Mouse (Mus musculus): ENCODE results near the gene BC029722. TPM values are rescaled to one million over a fixed set of nuclear protein-coding genes. Genes with fewer than 3 reads are reported as not detected.
"Not testable (repeated sequence)": the region's sequence is repeated elsewhere in the genome, so short reads cannot be mapped to it uniquely, and the experiment has no call there.

Gene BC029722
- polyA plus RNA-seq, 1 experiment, result 31.9 TPM

DNA sequence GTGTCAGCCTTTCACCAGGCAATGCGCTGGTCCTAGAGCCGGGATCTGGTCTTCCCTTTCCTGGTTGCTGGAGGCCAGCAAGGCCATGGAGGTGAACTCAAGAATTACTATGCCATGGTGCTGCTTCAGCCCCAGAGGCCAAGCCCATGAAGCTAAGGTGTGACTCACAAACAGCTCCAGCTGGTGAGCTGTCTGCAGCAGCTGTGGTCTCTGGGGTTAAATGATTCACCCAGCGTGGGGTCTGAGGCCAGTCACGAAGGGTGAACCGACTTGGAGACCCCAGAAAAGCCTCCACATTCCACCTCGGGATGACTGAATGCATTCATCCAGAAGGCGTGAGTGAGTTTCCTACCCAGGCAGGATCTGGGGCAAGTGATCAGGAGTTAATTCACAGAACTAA is 30.9 kb upstream of the BC029722 start:
- Histone ChIP-seq H3K4me3 (ENCODE audit: extremely low read depth, insufficient read depth, insufficient read length) (no peak overlapping the region), H3K4me1 (ENCODE audit: control insufficient read depth, insufficient read depth, insufficient read length) (no peaks in the 10 kb centered on the region), H3K27me3 (ENCODE audit: control insufficient read depth, insufficient read depth, low read length) (no peaks in the 10 kb centered on the region), H3K36me3 (ENCODE audit: control insufficient read depth, insufficient read depth, low read length) (peaks cover 29% of the 10 kb centered on the region), H3K27ac (ENCODE audit: insufficient read depth, low read length) (no peak overlapping the region)
- DNase-seq (ENCODE audit: low read depth in 1 of 2, low spot score in 2 of 2), result no peak
- TF ChIP-seq POLR2A (IDR thresholded peaks at IDR 0.05; ENCODE audit: low read depth, low read length), result no peak
- TF ChIP-seq CTCF (IDR thresholded peaks at IDR 0.05; ENCODE audit: extremely low read depth, insufficient read depth, insufficient read length, insufficient replicate concordance), result no peak
- WGBS, result 91% methylated on average over 7 of the region's 7 CpGs

DNA sequence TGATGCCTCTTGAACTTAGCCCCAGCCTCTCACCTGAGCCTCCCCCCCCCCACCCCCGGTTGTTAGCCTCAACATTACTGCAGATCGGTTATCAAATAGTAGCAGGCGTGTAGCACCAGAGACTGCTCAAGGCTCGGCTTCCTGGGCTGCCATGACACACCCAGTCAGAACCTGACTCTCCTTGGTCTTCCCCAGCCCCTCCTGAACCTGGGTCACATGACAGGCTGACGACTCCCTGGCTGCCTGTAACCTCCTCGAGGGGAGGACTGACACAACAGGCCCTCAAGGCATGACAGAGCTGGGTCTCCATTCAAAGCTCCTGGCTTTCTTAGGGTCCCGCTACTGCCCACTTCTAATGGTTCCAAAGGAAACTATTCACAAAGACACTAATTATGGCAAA is 30.2 kb upstream of the BC029722 start:
- no peaks in the 10 kb centered on the region for H3K4me1 ChIP-seq (ENCODE audit: control insufficient read depth, insufficient read depth, insufficient read length)
- TF ChIP-seq CTCF (IDR thresholded peaks at IDR 0.05; ENCODE audit: extremely low read depth, insufficient read depth, insufficient read length, insufficient replicate concordance) (no peak), POLR2A (IDR thresholded peaks at IDR 0.05; ENCODE audit: low read depth, low read length) (no peak)
- H3K27ac ChIP-seq (ENCODE audit: insufficient read depth, low read length), result no peak overlapping the region
- DNase-seq (ENCODE audit: low read depth in 1 of 2, low spot score in 2 of 2), result no peak
- no peaks in the 10 kb centered on the region for H3K27me3 ChIP-seq (ENCODE audit: control insufficient read depth, insufficient read depth, low read length)
- no peak overlapping the region for H3K4me3 ChIP-seq (ENCODE audit: extremely low read depth, insufficient read depth, insufficient read length)
- peaks cover 29% of the 10 kb centered on the region for H3K36me3 ChIP-seq (ENCODE audit: control insufficient read depth, insufficient read depth, low read length)
- WGBS, result 76% methylated on average over 7 of the region's 7 CpGs

DNA sequence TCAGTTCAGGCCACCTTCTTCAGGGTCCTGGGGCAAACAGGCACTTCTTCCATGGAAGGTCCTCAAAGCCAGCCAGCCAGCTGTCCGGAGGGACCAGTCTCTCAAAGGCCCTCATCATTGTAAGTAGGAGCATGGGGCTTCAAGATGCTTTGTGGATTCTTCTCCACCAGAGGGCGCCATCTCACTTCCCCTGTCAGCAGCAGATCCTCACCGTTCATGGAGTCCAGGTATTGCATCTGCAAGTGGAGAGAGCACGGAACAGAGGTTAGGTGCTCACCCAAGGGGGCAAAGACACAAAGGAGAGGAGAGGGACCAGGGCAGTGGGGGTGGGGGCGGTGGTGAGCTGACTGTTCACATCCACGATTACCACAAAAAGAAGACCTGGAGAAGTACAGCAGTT is 29.1 kb upstream of the BC029722 start:
- no peak overlapping the region for H3K27ac ChIP-seq (ENCODE audit: insufficient read depth, low read length)
- no peaks in the 10 kb centered on the region for H3K27me3 ChIP-seq (ENCODE audit: control insufficient read depth, insufficient read depth, low read length)
- peaks cover 28% of the 10 kb centered on the region for H3K36me3 ChIP-seq (ENCODE audit: control insufficient read depth, insufficient read depth, low read length)
- peak; percentile 36 to 63 for DNase-seq (ENCODE audit: low read depth in 1 of 2, low spot score in 2 of 2)
- TF ChIP-seq POLR2A (IDR thresholded peaks at IDR 0.05; ENCODE audit: low read depth, low read length), result no peak
- TF ChIP-seq CTCF (IDR thresholded peaks at IDR 0.05; ENCODE audit: extremely low read depth, insufficient read depth, insufficient read length, insufficient replicate concordance), result peak; percentile 70; the same call in 1 of the 2 replicates
- WGBS, result 39% methylated on average over 6 of the region's 6 CpGs
- H3K4me3 ChIP-seq (ENCODE audit: extremely low read depth, insufficient read depth, insufficient read length), result no peak overlapping the region
- no peaks in the 10 kb centered on the region for H3K4me1 ChIP-seq (ENCODE audit: control insufficient read depth, insufficient read depth, insufficient read length)

DNA sequence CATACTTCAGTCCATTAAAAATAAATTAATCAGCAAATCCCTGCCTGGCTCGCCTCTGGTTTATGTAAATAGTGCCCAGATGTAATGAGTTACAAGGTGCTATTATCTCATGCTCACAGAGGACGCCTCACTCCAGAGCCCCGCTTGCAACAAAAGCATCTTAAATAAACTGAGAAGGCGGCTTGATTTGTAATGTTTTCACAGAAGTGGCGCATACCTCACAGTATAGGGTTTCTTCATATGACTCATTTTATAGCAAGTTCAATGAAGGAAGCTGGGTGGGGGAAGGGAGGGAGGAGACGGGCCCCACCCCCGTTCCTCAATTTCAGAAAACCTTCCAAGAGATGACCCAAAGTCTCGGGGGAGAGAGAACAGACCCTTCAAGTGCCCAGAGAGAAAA is 27.7 kb upstream of the BC029722 start:
- TF ChIP-seq POLR2A (IDR thresholded peaks at IDR 0.05; ENCODE audit: low read depth, low read length) (no peak), CTCF (IDR thresholded peaks at IDR 0.05; ENCODE audit: extremely low read depth, insufficient read depth, insufficient read length, insufficient replicate concordance) (no peak)
- no peak overlapping the region for H3K27ac ChIP-seq (ENCODE audit: insufficient read depth, low read length)
- no peak for DNase-seq (ENCODE audit: low read depth in 1 of 2, low spot score in 2 of 2)
- no peak overlapping the region for H3K4me3 ChIP-seq (ENCODE audit: extremely low read depth, insufficient read depth, insufficient read length)
- no peaks in the 10 kb centered on the region for H3K27me3 ChIP-seq (ENCODE audit: control insufficient read depth, insufficient read depth, low read length)
- WGBS, result 90% methylated on average over 8 of the region's 8 CpGs
- peaks cover 27% of the 10 kb centered on the region for H3K36me3 ChIP-seq (ENCODE audit: control insufficient read depth, insufficient read depth, low read length)
- no peaks in the 10 kb centered on the region for H3K4me1 ChIP-seq (ENCODE audit: control insufficient read depth, insufficient read depth, insufficient read length)

DNA sequence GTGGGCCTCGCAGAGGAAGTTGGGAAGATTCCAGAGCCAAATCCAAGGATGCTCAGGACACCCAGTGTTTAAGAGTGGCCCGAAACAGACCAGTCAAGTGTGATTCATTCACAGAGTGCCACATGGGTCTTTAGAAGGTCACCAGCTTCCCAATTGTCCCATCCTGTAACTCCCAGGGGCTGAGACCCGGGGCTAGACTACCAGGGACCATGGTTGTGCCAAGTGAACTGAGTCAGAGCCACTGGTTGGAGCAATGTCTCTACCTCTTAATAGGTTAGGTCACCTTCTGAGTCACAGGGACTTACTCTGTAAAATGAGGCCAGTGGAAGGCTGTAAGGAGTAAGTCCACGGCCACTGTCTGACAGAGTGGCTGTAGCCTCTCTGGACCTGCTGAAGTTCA is 19.7 kb upstream of the BC029722 start:
- WGBS, result 80% methylated on average over 4 of the region's 4 CpGs
- DNase-seq (ENCODE audit: low read depth in 1 of 2, low spot score in 2 of 2), result no peak
- H3K36me3 ChIP-seq (ENCODE audit: control insufficient read depth, insufficient read depth, low read length), result no peaks in the 10 kb centered on the region

DNA sequence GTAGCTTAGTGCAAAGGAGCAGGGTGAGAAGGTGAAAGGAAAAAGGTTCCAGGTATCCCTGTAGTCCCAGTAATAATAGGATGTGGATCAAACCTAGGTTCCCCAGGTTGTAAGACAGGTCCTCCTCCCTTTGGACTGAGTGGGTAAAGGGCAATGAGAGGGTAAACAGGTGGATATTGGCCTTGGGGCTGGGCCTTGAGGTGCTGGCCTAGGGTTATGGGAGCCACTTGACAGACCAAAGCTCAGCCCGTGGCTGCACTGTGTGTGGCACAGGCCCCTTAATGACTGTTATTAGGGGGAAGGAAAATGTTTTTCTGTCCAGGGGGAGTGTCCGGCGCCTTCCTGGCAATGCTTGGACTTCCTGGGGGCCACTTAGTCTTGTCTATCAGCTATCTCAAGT is 18.7 kb upstream of the BC029722 start:
- 76% methylated on average over 3 of the region's 3 CpGs for WGBS
- no peak for DNase-seq (ENCODE audit: low read depth in 1 of 2, low spot score in 2 of 2)
- no peak overlapping the region for H3K4me3 ChIP-seq (ENCODE audit: extremely low read depth, insufficient read depth, insufficient read length)
- H3K4me1 ChIP-seq (ENCODE audit: control insufficient read depth, insufficient read depth, insufficient read length), result no peaks in the 10 kb centered on the region
- no peak for TF ChIP-seq POLR2A (IDR thresholded peaks at IDR 0.05; ENCODE audit: low read depth, low read length)
- TF ChIP-seq CTCF (IDR thresholded peaks at IDR 0.05; ENCODE audit: extremely low read depth, insufficient read depth, insufficient read length, insufficient replicate concordance), result no peak
- no peaks in the 10 kb centered on the region for H3K36me3 ChIP-seq (ENCODE audit: control insufficient read depth, insufficient read depth, low read length)
- no peaks in the 10 kb centered on the region for H3K27me3 ChIP-seq (ENCODE audit: control insufficient read depth, insufficient read depth, low read length)
- no peak overlapping the region for H3K27ac ChIP-seq (ENCODE audit: insufficient read depth, low read length)

More for the DNA sequence above, 19.7 kb upstream of the BC029722 start:
- H3K27ac ChIP-seq (ENCODE audit: insufficient read depth, low read length), result no peak overlapping the region
- no peak overlapping the region for H3K4me3 ChIP-seq (ENCODE audit: extremely low read depth, insufficient read depth, insufficient read length)
- H3K27me3 ChIP-seq (ENCODE audit: control insufficient read depth, insufficient read depth, low read length), result no peaks in the 10 kb centered on the region
- H3K4me1 ChIP-seq (ENCODE audit: control insufficient read depth, insufficient read depth, insufficient read length), result no peaks in the 10 kb centered on the region
- no peak for TF ChIP-seq CTCF (IDR thresholded peaks at IDR 0.05; ENCODE audit: extremely low read depth, insufficient read depth, insufficient read length, insufficient replicate concordance)
- TF ChIP-seq POLR2A (IDR thresholded peaks at IDR 0.05; ENCODE audit: low read depth, low read length), result no peak

DNA sequence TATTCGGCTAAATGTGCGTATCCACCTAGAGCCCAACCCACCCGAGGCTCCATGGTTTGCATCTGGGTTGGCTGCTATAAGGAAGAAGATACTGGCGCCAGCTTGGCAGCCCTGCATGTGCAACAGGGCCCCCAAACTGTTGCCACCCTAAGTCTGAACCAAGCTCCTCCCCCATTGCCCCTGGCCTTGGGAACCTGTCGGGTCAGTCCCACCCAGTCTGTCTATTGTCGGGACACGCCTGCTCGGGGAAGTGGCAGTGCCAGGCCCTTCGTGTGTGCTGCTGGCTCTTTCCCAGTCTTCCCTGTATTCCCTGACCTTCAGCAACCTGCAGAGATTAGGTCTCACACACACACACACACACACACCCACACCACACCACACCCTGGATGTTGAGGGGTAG is 15.5 kb upstream of the BC029722 start, which contains the start of gene Fam83c:
Gene Fam83c, minus strand, starts transcription at position 123 of the 400 bp plus-strand sequence.
- H3K27me3 ChIP-seq (ENCODE audit: control insufficient read depth, insufficient read depth, low read length), result no peaks in the 10 kb centered on the region
- no peak within 1 kb of the TSS for H3K4me3 ChIP-seq (ENCODE audit: extremely low read depth, insufficient read depth, insufficient read length)
- H3K36me3 ChIP-seq (ENCODE audit: control insufficient read depth, insufficient read depth, low read length), result no peaks in the 10 kb centered on the region
- TF ChIP-seq CTCF (IDR thresholded peaks at IDR 0.05; ENCODE audit: extremely low read depth, insufficient read depth, insufficient read length, insufficient replicate concordance), result no peak
- WGBS, result 77% methylated on average over 9 of the region's 9 CpGs
- H3K27ac ChIP-seq (ENCODE audit: insufficient read depth, low read length), result no peak within 1 kb of the TSS
- no peak for DNase-seq (ENCODE audit: low read depth in 1 of 2, low spot score in 2 of 2)
- H3K4me1 ChIP-seq (ENCODE audit: control insufficient read depth, insufficient read depth, insufficient read length), result no peaks in the 10 kb centered on the region

DNA sequence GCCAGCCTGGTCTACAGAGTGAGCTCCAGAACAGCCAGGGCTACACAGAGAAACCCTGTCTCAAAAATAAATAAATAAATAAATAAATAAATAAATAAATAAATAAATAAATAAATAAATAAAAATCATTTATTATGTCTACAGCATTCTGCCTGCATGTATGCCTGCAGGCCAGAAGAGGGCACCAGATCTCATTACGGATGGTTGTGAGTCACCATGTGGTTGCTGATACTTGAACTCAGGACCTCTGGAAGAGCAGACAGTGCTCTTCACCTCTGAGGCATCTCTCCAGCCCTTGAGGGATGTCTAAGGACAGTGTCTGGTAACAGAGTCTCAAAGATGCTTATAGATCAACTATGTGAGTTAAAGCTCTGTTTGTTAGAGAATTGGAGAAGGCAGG is 12.9 kb upstream of the BC029722 start:
- not testable (repeated sequence) for H3K27ac ChIP-seq (ENCODE audit: insufficient read depth, low read length); DNase-seq (ENCODE audit: low read depth in 1 of 2, low spot score in 2 of 2); H3K27me3 ChIP-seq (ENCODE audit: control insufficient read depth, insufficient read depth, low read length); H3K36me3 ChIP-seq (ENCODE audit: control insufficient read depth, insufficient read depth, low read length); H3K4me3 ChIP-seq (ENCODE audit: extremely low read depth, insufficient read depth, insufficient read length); H3K4me1 ChIP-seq (ENCODE audit: control insufficient read depth, insufficient read depth, insufficient read length)
- 67% methylated on average over 1 of the region's 1 CpGs for WGBS
